Mouse (Mus musculus): Measurements from ENCODE around the gene Ttc23.

- TF ChIP-seq CTCF (conservative IDR thresholded peaks at IDR 0.05; ENCODE audit: insufficient read depth, insufficient read length, low read depth, low read length) = no peak
- no peak for TF ChIP-seq POLR2A (IDR thresholded peaks at IDR 0.05; ENCODE audit: low read depth, low read length)
Observed at GRCm38 (mm10) chr7:67697892-67698630, 50.9 kb downstream of the Ttc23 start.
